Mouse (Mus musculus) hindbrain, embryonic 15.5 days (tissue): ENCODE results near the gene Carmil1. TPM values are rescaled to one million over a fixed set of nuclear protein-coding genes. Genes with fewer than 3 reads are reported as not detected.

ENCODE experiments used
- ATAC-seq: fragments of 200-750 bp; cut with Nextera tagmentation; 2 replicates; pipeline ENCODE4 v1.8.0; 2017; ENCODE audit warnings: low read depth, moderate number of reproducible peaks, moderate TSS enrichment; ENCODE audit not compliant: low FRiP score
- H3K27ac ChIP-seq: fragments of 300-500 bp; sonication (generic); replicated peaks from 2 replicates; pipeline ENCODE4 v1.5.1; 2015; ENCODE audit warnings: mild to moderate bottlenecking, inconsistent platforms
- H3K27me3 ChIP-seq: fragments of 300-500 bp; sonication (generic); 2 replicates; pipeline ENCODE4 v1.6.1; 2015; ENCODE audit warnings: control low read depth, inconsistent platforms
- H3K36me3 ChIP-seq: fragments of 300-500 bp; sonication (generic); 2 replicates; pipeline ENCODE4 v1.6.1; 2015; ENCODE audit warnings: control low read depth, inconsistent platforms
- H3K4me1 ChIP-seq: fragments of 300-500 bp; sonication (generic); replicated peaks from 2 replicates; pipeline ENCODE4 v1.6.1; 2015; ENCODE audit warnings: control low read depth, inconsistent platforms
- H3K4me2 ChIP-seq: fragments of 300-500 bp; sonication (generic); 2 replicates; pipeline ENCODE4 v1.6.1; 2015; ENCODE audit warnings: moderate library complexity, mild to moderate bottlenecking, inconsistent platforms
- H3K4me3 ChIP-seq: fragments of 300-500 bp; sonication (generic); 2 replicates; pipeline ENCODE4 v1.5.1; 2015; ENCODE audit warnings: mild to moderate bottlenecking, inconsistent platforms
- H3K9ac ChIP-seq: fragments of 300-500 bp; sonication (generic); 2 replicates; pipeline ENCODE4 v1.6.1; 2015; ENCODE audit warnings: inconsistent platforms
- H3K9me3 ChIP-seq: fragments of 300-500 bp; sonication (generic); 2 replicates; pipeline ENCODE4 v1.6.1; 2016; ENCODE audit warnings: control low read depth, inconsistent platforms
- WGBS: fragments of 180-500 bp; shearing (Covaris S2); methylation state at CpG from one replicate; pipeline ENCODE4 v1.1.7; 2015; 5-methylcytosine and 5-hydroxymethylcytosine counted together
- polyA plus RNA-seq: library from polyadenylated mRNA; unstranded; fragments of >200 nt; fragmentation: Nextera tagmentation; extraction: Ambion mirVana; gene quantifications from 2 replicates; pipeline ENCODE4 v1.2.1, GENCODE M21; 2015

Carmil1 gene
- polyA plus RNA-seq, 1 experiment from 2014 or later: 42.8 TPM

GRCm38 (mm10) chr13:24092073-24092472 is 188.5 kb downstream of the Carmil1 start:
- no peaks in the 10 kb centered on the region for H3K4me1 ChIP-seq
- H3K4me3 ChIP-seq: no peak overlapping the region
- H3K27ac ChIP-seq: no peak overlapping the region
- ATAC-seq: no peak
- no peaks in the 10 kb centered on the region for H3K27me3 ChIP-seq
- H3K36me3 ChIP-seq: peaks cover 5% of the 10 kb centered on the region; the same call in 1 of the 2 replicates
- WGBS: 94% methylated on average over 5 of the region's 5 CpGs
- H3K9ac ChIP-seq: no peak overlapping the region
- no peak overlapping the region for H3K4me2 ChIP-seq
- H3K9me3 ChIP-seq: no peaks in the 10 kb centered on the region

DNA sequence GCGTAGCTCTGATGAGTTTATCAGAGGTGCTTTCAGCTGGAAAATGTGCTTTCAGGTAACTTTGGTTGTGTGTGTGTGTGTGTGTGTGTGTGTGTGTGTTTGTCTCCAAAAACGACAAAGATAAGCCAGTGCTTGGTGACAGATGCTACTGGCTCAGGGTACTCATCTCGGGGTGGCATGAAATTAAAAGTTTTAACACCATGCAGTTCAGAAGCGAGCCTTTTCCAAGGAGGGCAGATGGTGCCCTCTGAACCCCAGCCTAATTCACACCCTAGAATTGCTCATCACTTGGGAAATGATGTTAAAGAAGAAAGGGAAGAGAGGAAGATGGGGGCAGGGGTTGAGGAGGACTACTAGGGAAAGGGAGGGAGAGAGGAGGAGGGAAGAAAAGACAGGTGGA is 198.4 kb downstream of the Carmil1 start:
- WGBS: 66% methylated on average over 4 of the region's 4 CpGs
- Histone ChIP-seq H3K36me3 (peaks cover under 1% of the 10 kb centered on the region; the same call in 1 of the 2 replicates), H3K27me3 (no peaks in the 10 kb centered on the region), H3K9me3 (no peaks in the 10 kb centered on the region), H3K4me2 (no peak overlapping the region), H3K9ac (no peak overlapping the region), H3K4me3 (no peak overlapping the region), H3K4me1 (no peaks in the 10 kb centered on the region), H3K27ac (no peak overlapping the region)
- ATAC-seq: no peak

DNA sequence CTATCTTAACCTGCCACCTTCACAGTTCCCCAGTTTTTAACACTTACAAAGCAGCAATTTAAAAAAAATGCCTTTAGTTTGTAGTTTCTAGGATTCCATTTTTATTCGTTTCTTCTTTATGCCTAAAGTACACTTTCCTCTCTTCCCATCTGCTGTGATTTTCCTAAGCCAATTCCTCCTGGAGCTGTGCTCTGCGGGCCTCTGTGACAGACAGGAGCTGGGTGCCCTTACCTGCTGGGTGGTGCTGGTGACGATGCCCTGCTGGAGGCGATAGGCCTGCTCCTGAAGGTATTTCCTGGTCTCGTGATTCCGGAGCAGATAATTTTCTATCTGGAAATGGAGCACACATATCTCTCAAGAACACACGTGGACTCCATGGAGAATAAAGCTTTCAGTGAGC is 198.9 kb downstream of the Carmil1 start:
- no peak overlapping the region for H3K27ac ChIP-seq
- H3K9ac ChIP-seq: no peak overlapping the region
- no peaks in the 10 kb centered on the region for H3K36me3 ChIP-seq
- no peak overlapping the region for H3K4me2 ChIP-seq
- no peak for ATAC-seq
- WGBS: 82% methylated on average over 7 of the region's 7 CpGs
- no peaks in the 10 kb centered on the region for H3K27me3 ChIP-seq
- no peaks in the 10 kb centered on the region for H3K4me1 ChIP-seq
- H3K9me3 ChIP-seq: no peaks in the 10 kb centered on the region
- H3K4me3 ChIP-seq: no peak overlapping the region

DNA sequence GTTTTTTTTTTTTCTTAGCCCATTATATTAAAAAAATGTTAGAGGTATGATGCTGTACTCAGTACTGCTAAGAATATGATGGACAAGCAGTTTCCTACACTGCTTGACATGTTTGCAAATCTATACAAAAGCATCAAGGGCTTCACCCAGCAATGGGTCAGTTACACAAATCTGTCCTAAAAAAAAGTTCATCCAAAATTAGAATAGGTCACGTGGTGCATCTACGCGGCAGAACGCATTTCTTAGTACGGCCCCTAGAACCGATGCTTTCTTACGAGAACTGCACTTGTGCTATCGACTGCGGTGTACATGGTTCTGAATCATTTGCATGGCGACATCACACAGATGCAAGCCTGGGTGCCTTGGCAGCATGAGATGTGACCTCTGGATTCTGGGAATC is 208.0 kb downstream of the Carmil1 start:
- Histone ChIP-seq H3K9me3 (no peaks in the 10 kb centered on the region), H3K4me1 (no peaks in the 10 kb centered on the region), H3K27me3 (no peaks in the 10 kb centered on the region), H3K36me3 (peaks cover 12% of the 10 kb centered on the region; the same call in 1 of the 2 replicates), H3K4me2 (no peak overlapping the region), H3K27ac (no peak overlapping the region), H3K4me3 (no peak overlapping the region), H3K9ac (no peak overlapping the region)
- 93% methylated on average over 10 of the region's 10 CpGs for WGBS
- ATAC-seq: no peak

DNA sequence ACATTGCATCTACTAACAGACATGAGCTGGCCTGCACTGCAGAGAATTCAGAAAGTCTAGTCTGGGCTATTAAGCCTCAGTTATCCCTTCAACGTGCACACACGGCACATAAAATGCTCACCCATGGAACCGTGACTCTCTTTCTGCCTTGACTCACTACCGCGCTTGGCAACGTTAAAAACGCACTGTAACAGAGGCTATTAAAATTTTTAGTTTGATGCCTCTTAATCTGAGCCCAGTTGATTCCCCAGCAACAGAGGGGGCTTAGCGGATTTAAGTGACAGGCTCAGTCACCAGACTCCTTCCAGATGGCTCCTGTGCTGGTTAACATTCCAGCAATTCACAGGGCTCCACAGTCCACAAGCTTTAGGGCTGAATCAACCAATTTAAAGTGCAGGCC is 213.0 kb downstream of the Carmil1 start:
- no peak for ATAC-seq
- Histone ChIP-seq H3K27ac (no peak overlapping the region), H3K9ac (no peak overlapping the region), H3K27me3 (no peaks in the 10 kb centered on the region), H3K4me2 (no peak overlapping the region), H3K4me3 (no peak overlapping the region), H3K9me3 (no peaks in the 10 kb centered on the region), H3K36me3 (peaks cover 22% of the 10 kb centered on the region), H3K4me1 (no peaks in the 10 kb centered on the region; the same call in 1 of the 2 replicates)
- 90% methylated on average over 8 of the region's 8 CpGs for WGBS

DNA sequence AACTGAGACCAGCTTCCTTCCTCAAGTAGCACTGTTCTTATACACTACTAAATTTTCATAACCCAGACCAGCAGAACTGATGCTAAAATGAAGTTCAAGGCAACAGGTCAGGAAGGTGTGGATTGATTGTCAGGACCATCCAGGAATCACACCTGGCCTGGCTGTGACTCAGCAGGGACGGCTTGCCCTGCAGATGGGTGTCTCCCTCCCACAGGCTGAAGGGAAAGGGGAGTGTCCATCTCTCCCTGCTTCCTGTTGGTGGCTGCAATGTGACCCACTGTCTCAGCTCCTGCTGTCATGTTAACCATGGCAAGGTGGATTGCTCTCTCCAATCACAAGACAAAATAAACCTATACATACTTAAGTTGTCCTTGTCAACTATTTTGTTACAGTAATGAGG is 215.1 kb downstream of the Carmil1 start:
- 63% methylated on average over 1 of the region's 1 CpGs for WGBS

DNA sequence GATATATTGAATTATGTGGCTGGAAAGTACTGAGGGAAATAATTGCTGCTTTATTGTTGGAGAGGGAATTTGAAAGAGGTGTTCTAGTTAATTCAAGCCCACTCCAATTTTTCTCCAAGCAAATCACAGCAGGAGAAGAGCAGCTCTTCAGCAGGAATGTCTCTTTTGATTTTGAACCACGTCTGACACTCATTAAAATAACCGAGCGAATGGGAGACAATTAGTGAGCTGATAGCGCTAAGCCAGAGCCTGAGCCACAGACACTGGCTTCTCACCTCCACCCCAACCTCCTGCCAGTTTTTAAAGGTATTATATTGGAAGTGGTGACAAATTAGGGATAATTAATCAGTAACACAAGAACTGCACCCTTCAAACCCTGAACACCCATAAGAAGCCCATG is 217.8 kb downstream of the Carmil1 start:
- no peaks in the 10 kb centered on the region; the same call in 1 of the 2 replicates for H3K4me1 ChIP-seq
- no peak overlapping the region for H3K4me2 ChIP-seq
- no peak overlapping the region for H3K9ac ChIP-seq
- H3K36me3 ChIP-seq: peaks cover 10% of the 10 kb centered on the region; the same call in 1 of the 2 replicates
- no peak overlapping the region for H3K4me3 ChIP-seq
- WGBS: 30% methylated on average over 4 of the region's 4 CpGs
- no peaks in the 10 kb centered on the region for H3K27me3 ChIP-seq
- 0 out of 2 replicates have a peak overlapping the region, but pooled peaks have one; percentile 7 for H3K27ac ChIP-seq
- no peaks in the 10 kb centered on the region for H3K9me3 ChIP-seq
- no peak for ATAC-seq

More for the DNA sequence above, 215.1 kb downstream of the Carmil1 start:
- H3K4me1 ChIP-seq: no peaks in the 10 kb centered on the region; the same call in 1 of the 2 replicates
- no peak overlapping the region for H3K4me2 ChIP-seq
- peaks cover 22% of the 10 kb centered on the region for H3K36me3 ChIP-seq
- H3K9me3 ChIP-seq: no peaks in the 10 kb centered on the region
- no peak for ATAC-seq
- H3K27me3 ChIP-seq: no peaks in the 10 kb centered on the region
- H3K27ac ChIP-seq: no peak overlapping the region
- H3K4me3 ChIP-seq: no peak overlapping the region
- H3K9ac ChIP-seq: no peak overlapping the region

- Histone ChIP-seq H3K4me3 (no peak overlapping the region), H3K9ac (no peak overlapping the region), H3K27ac (no peak overlapping the region), H3K36me3 (no peaks in the 10 kb centered on the region), H3K27me3 (no peaks in the 10 kb centered on the region), H3K9me3 (no peaks in the 10 kb centered on the region), H3K4me2 (no peak overlapping the region), H3K4me1 (peaks cover 3% of the 10 kb centered on the region)
- 56% methylated on average over 5 of the region's 5 CpGs for WGBS
- ATAC-seq: no peak
Measured at GRCm38 (mm10) chr13:24055072-24055869, 225.3 kb downstream of the Carmil1 start.

GRCm38 (mm10) chr13:24051496-24051895 is 229.1 kb downstream of the Carmil1 start:
- Histone ChIP-seq H3K4me2 (no peak overlapping the region), H3K4me3 (no peak overlapping the region), H3K36me3 (no peaks in the 10 kb centered on the region), H3K27ac (no peak overlapping the region), H3K27me3 (no peaks in the 10 kb centered on the region), H3K9me3 (no peaks in the 10 kb centered on the region), H3K9ac (no peak overlapping the region), H3K4me1 (peaks cover 15% of the 10 kb centered on the region)
- ATAC-seq: no peak
- WGBS: 93% methylated on average over 2 of the region's 2 CpGs

- Histone ChIP-seq H3K27ac (peak overlapping the region; percentile 78), H3K36me3 (no peaks in the 10 kb centered on the region), H3K27me3 (no peaks in the 10 kb centered on the region), H3K4me1 (peaks cover 15% of the 10 kb centered on the region), H3K9ac (no peak overlapping the region), H3K9me3 (no peaks in the 10 kb centered on the region), H3K4me3 (no peak overlapping the region), H3K4me2 (no peak overlapping the region)
- 84% methylated on average over 5 of the region's 5 CpGs for WGBS
- no peak for ATAC-seq
Measured at GRCm38 (mm10) chr13:24050330-24050729, 230.3 kb downstream of the Carmil1 start.

DNA sequence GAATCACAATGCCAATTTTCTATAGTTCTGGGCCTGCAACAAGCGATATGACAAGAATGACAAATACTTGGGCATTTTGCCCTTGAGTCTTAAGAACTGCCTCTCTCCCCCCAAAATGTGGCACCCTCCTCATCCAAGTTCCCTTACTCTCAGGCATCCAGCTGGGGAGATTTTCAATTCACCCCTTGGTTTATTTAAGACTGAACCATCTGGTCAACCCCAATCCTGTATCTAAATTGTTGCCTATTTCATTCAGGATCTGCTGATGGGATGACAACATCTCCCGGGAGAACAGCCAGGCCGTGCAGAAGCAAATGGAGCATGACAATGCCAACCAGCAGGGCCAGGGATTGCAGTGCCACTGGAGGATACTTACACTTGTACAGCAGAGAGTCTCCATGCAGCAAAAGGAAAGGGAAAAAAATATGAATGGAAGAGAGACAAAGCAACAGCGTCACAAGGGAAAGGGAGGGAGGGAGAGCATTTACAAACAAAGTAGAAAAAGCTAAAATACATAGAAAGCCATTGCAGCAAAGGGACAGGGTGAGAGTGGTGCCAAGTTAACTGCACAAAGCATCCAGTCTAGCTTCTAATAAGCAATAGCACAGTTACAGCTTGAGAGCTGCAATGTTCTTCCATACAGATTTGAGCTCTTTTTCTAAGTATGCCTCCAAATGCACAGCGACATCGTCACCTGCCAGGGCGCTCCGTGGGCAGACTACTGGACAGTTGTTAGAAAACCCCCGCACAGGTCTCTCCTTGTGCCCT is 231.1 kb downstream of the Carmil1 start:
- ATAC-seq: peak; percentile 87
- H3K36me3 ChIP-seq: no peaks in the 10 kb centered on the region
- H3K4me3 ChIP-seq: no peak overlapping the region
- no peak overlapping the region for H3K4me2 ChIP-seq
- H3K9me3 ChIP-seq: no peaks in the 10 kb centered on the region
- WGBS: 61% methylated on average over 9 of the region's 9 CpGs
- no peak overlapping the region for H3K9ac ChIP-seq
- H3K27ac ChIP-seq: peak overlapping the region; percentile 78
- peaks cover 15% of the 10 kb centered on the region for H3K4me1 ChIP-seq
- H3K27me3 ChIP-seq: no peaks in the 10 kb centered on the region

DNA sequence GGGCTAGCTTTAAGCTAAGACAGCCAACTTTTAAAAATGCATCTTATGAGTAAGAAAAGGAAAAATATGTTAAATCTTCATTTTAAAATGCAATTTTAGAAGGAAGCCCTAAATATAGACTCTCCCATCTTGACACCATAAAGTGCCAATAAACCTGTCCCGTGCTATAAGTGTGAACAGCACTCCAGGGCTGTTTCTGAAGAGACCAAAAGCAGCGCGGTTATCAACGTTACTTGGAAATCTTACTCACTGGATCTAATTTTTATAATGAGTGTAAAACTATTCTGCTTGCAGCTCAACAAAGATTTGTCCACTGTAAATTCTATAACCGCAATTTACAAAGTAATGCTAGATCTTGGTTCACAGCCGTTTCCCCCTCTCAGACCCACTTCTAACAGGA is 232.0 kb downstream of the Carmil1 start:
- 92% methylated on average over 6 of the region's 6 CpGs for WGBS
- Histone ChIP-seq H3K36me3 (peaks cover 5% of the 10 kb centered on the region), H3K4me3 (no peak overlapping the region), H3K9me3 (no peaks in the 10 kb centered on the region), H3K27me3 (no peaks in the 10 kb centered on the region), H3K4me1 (peaks cover 15% of the 10 kb centered on the region), H3K9ac (no peak overlapping the region), H3K27ac (no peak overlapping the region), H3K4me2 (no peak overlapping the region)
- no peak for ATAC-seq
